7 mouse cellular contexts compared by ENCODE assay signal in the genomic region with DNA sequence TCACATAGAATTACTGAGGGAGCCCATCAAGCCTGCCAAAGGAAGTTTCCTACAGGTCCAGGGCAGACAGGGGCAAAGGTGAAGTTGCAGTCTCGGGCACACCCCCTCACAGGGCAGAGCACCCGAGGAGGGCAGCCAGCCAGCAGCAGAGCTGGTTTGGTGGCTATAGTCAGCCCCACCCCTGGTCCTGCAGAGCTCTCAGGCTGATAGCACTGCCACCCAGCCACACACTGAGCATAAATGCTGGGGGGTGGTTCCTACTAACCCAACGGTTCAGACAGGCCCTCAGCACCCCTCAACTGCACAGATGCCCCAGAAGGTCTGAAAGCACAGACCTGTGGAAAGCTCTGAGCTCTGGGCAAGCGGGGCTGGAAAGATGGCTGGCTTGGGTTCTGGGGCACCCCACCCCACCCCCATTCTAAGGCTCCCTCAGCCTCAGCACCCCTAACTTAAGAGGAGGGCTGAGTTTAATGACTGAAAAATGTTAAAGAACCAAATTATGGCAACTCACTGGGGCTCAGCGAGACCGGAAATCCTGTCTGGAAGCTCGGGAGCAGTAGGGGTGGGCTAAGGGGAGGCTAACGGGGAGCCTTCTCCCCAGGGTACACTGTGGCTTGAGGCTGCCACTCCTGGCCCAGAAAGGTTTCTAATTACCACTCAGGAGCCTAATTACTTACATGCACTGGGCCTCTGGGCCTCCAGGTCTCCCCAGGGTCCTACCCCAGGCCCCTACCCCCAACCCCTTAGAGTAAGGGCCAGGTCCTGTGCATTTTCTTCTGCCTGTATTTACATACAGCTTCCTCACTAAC. TPM values are rescaled to one million over a fixed set of nuclear protein-coding genes. Genes with fewer than 3 reads are reported as not detected.
A peak's percentile ranks its signal among the peaks of the same experiment; 100 is the strongest.
DNase-seq lines count a peak whose midpoint lies in the region; ATAC-seq and TF ChIP-seq lines count a peak whose summit lies in the region.

No protein-coding gene starts in this region.

- H3ac ChIP-seq in myocyte (ENCODE audit: control insufficient read depth, insufficient read length) = no peak overlapping the region

- H3K4me1 ChIP-seq in embryonic facial prominence, embryonic 13.5 days = peaks cover 76% of the 10 kb centered on the region
- peaks cover 71% of the 10 kb centered on the region for H3K4me1 ChIP-seq in hindbrain, embryonic 16.5 days (ENCODE audit: control insufficient read depth, insufficient read depth, low read depth, low read length)
- peaks cover 77% of the 10 kb centered on the region for H3K4me1 ChIP-seq in liver, embryonic 11.5 days (replicated peaks; ENCODE audit: control insufficient read depth, insufficient read depth, low read length)

- H3K4me3 ChIP-seq in embryonic facial prominence, embryonic 13.5 days = peak overlapping the region; percentile 1; the same call in 1 of the 2 replicates
- no peak overlapping the region for H3K4me3 ChIP-seq in hindbrain, embryonic 16.5 days (ENCODE audit: low read length)
- H3K4me3 ChIP-seq in liver, embryonic 11.5 days (ENCODE audit: low read depth, low read length) = peak overlapping the region; percentile 3
- no peak overlapping the region for H3K4me3 ChIP-seq in myocyte

- DNase-seq in adipocyte (ENCODE audit: low spot score) = peak; percentile 55
- no peak for DNase-seq in liver, embryonic 11.5 days (ENCODE audit: low spot score)
- DNase-seq in cerebellum, adult 18-20 months = no peak
- DNase-seq in cerebellum, adult 11 months = no peak

- peak overlapping the region; percentile 60 for H3K9ac ChIP-seq in embryonic facial prominence, embryonic 13.5 days
- H3K9ac ChIP-seq in hindbrain, embryonic 16.5 days (ENCODE audit: low read depth, low read length) = peak overlapping the region; percentile 35; the same call in 1 of the 2 replicates
- H3K9ac ChIP-seq in liver, embryonic 11.5 days (ENCODE audit: low read depth, low read length) = peak overlapping the region; percentile 57

- WGBS in embryonic facial prominence, embryonic 13.5 days = 19% methylated on average over 8 of the region's 8 CpGs
- 43% methylated on average over 8 of the region's 8 CpGs for WGBS in hindbrain, embryonic 16.5 days
- 26% methylated on average over 8 of the region's 8 CpGs for WGBS in liver, embryonic 11.5 days

- H3K9me3 ChIP-seq in embryonic facial prominence, embryonic 13.5 days = no peaks in the 10 kb centered on the region
- H3K9me3 ChIP-seq in hindbrain, embryonic 16.5 days (ENCODE audit: control insufficient read depth, low read length) = no peaks in the 10 kb centered on the region
- no peaks in the 10 kb centered on the region for H3K9me3 ChIP-seq in liver, embryonic 11.5 days (ENCODE audit: control insufficient read depth, low read length)

- H3K4me2 ChIP-seq in embryonic facial prominence, embryonic 13.5 days = peak overlapping the region; percentile 53
- no peak overlapping the region for H3K4me2 ChIP-seq in hindbrain, embryonic 16.5 days (ENCODE audit: low read length)
- peak overlapping the region; percentile 73 for H3K4me2 ChIP-seq in liver, embryonic 11.5 days
- H3K4me2 ChIP-seq in myocyte (ENCODE audit: low read depth) = peak overlapping the region; percentile 91

- peaks cover 95% of the 10 kb centered on the region for H3K79me2 ChIP-seq in myocyte (ENCODE audit: control insufficient read depth, insufficient read depth)

- no peak for ATAC-seq in embryonic facial prominence, embryonic 13.5 days (ENCODE audit: insufficient number of reproducible peaks, insufficient read depth, low FRiP score, low TSS enrichment, low read depth)
- ATAC-seq in hindbrain, embryonic 16.5 days = no peak
- ATAC-seq in liver, embryonic 11.5 days (replicated peaks; ENCODE audit: low FRiP score) = peak; percentile 83

- peaks cover 15% of the 10 kb centered on the region for H3K36me3 ChIP-seq in embryonic facial prominence, embryonic 13.5 days
- H3K36me3 ChIP-seq in hindbrain, embryonic 16.5 days (ENCODE audit: control insufficient read depth, insufficient read depth, low read length) = no peaks in the 10 kb centered on the region
- H3K36me3 ChIP-seq in liver, embryonic 11.5 days (ENCODE audit: control insufficient read depth, insufficient read depth, low read length) = peaks cover 4% of the 10 kb centered on the region; the same call in 1 of the 2 replicates
- H3K36me3 ChIP-seq in myocyte (ENCODE audit: control insufficient read depth, insufficient read depth) = no peaks in the 10 kb centered on the region

- no peak for TF ChIP-seq POLR2A in myocyte (IDR thresholded peaks at IDR 0.05; ENCODE audit: insufficient read length, low read depth)

- no peaks in the 10 kb centered on the region for H3K27me3 ChIP-seq in embryonic facial prominence, embryonic 13.5 days
- H3K27me3 ChIP-seq in hindbrain, embryonic 16.5 days (replicated peaks; ENCODE audit: control insufficient read depth, insufficient read depth, low read length) = no peaks in the 10 kb centered on the region
- H3K27me3 ChIP-seq in liver, embryonic 11.5 days (replicated peaks; ENCODE audit: control insufficient read depth, insufficient read depth, low read length) = no peaks in the 10 kb centered on the region
- H3K27me3 ChIP-seq in myocyte (ENCODE audit: control insufficient read depth, insufficient read depth, insufficient read length) = no peaks in the 10 kb centered on the region

- peak overlapping the region; percentile 89 for H3K27ac ChIP-seq in embryonic facial prominence, embryonic 13.5 days
- H3K27ac ChIP-seq in hindbrain, embryonic 16.5 days (ENCODE audit: low read depth, low read length) = 0 out of 2 replicates have a peak overlapping the region, but pooled peaks have one; percentile 14
- peak overlapping the region; percentile 87 for H3K27ac ChIP-seq in liver, embryonic 11.5 days (ENCODE audit: low read depth, low read length)

TF ChIP-seq in myocyte, 11 proteins besides CTCF, POLR2A, EP300 and RAD21:
- no peak for TF ChIP-seq POLR2AphosphoS2 (IDR thresholded peaks at IDR 0.05; ENCODE audit: insufficient read length, low read depth)
- no peak for TF ChIP-seq MYOG (IDR thresholded peaks at IDR 0.05; ENCODE audit: control insufficient read depth in 1 of 3, insufficient read depth in 1 of 3, insufficient read length in 2 of 3, low read depth in 2 of 3)
- TF ChIP-seq MYOD1 (IDR thresholded peaks at IDR 0.05; ENCODE audit: control insufficient read depth in 1 of 3, insufficient read length in 2 of 3, low read depth in 2 of 3) = no peak
- TF ChIP-seq SRF (IDR thresholded peaks at IDR 0.05; ENCODE audit: control insufficient read depth, insufficient read length, low read depth) = no peak
- no peak for TF ChIP-seq TCF3 (IDR thresholded peaks at IDR 0.05; ENCODE audit: insufficient read length, low read depth)
- no peak for TF ChIP-seq REST (IDR thresholded peaks at IDR 0.05; ENCODE audit: insufficient read depth, insufficient read length)
- TF ChIP-seq E2F4 (IDR thresholded peaks at IDR 0.05; ENCODE audit: insufficient read depth) = no peak
- no peak for TF ChIP-seq CEBPB (IDR thresholded peaks at IDR 0.05; ENCODE audit: insufficient read depth, poor library complexity, severe bottlenecking)
- TF ChIP-seq USF1 (IDR thresholded peaks at IDR 0.05; ENCODE audit: low read depth) = no peak
- no peak for TF ChIP-seq MAX (IDR thresholded peaks at IDR 0.05; ENCODE audit: low read depth)
- no peak for TF ChIP-seq TCF12 (IDR thresholded peaks at IDR 0.05; ENCODE audit: insufficient read depth, poor library complexity, severe bottlenecking)

RNA-seq across cellular contexts. Expression of gene Csk, which starts 14.6 kb away (rescaled TPM):
- polyA plus RNA-seq in embryonic facial prominence, embryonic 13.5 days (2015; fragmentation: Nextera tagmentation; extraction: Ambion mirVana) = 32.4 and 38.0 TPM in 2 replicates
- polyA plus RNA-seq in hindbrain, embryonic 16.5 days (2015; fragmentation: Nextera tagmentation; extraction: Ambion mirVana) = 49.0 and 58.4 TPM in 2 replicates
- 45.2 and 47.7 TPM in 2 replicates for polyA plus RNA-seq in liver, embryonic 11.5 days (2014; fragmentation: Nextera tagmentation; extraction: Ambion mirVana)
- 76.7 TPM for polyA plus RNA-seq in myocyte (2012; fragmentation: generic; extraction: Trizol)

RNA-seq across cellular contexts. Expression of gene Lman1l, which starts 18.3 kb away (rescaled TPM):
- polyA plus RNA-seq in embryonic facial prominence, embryonic 13.5 days (2015; fragmentation: Nextera tagmentation; extraction: Ambion mirVana) = not detected in 2 replicates
- polyA plus RNA-seq in hindbrain, embryonic 16.5 days (2015; fragmentation: Nextera tagmentation; extraction: Ambion mirVana) = not detected in 2 replicates
- polyA plus RNA-seq in liver, embryonic 11.5 days (2014; fragmentation: Nextera tagmentation; extraction: Ambion mirVana) = not detected in 2 replicates
- polyA plus RNA-seq in myocyte (2012; fragmentation: generic; extraction: Trizol) = 1.00 TPM

RNA-seq across cellular contexts. Expression of gene Cplx3, which starts 32.8 kb away (rescaled TPM):
- not detected in 2 replicates for polyA plus RNA-seq in embryonic facial prominence, embryonic 13.5 days (2015; fragmentation: Nextera tagmentation; extraction: Ambion mirVana)
- polyA plus RNA-seq in hindbrain, embryonic 16.5 days (2015; fragmentation: Nextera tagmentation; extraction: Ambion mirVana) = 0.18 and 0.49 TPM in 2 replicates
- not detected in 2 replicates for polyA plus RNA-seq in liver, embryonic 11.5 days (2014; fragmentation: Nextera tagmentation; extraction: Ambion mirVana)
- polyA plus RNA-seq in myocyte (2012; fragmentation: generic; extraction: Trizol) = 0.23 TPM

RNA-seq across cellular contexts. Expression of gene Cyp1a2, which starts 44.6 kb away (rescaled TPM):
- not detected in 2 replicates for polyA plus RNA-seq in embryonic facial prominence, embryonic 13.5 days (2015; fragmentation: Nextera tagmentation; extraction: Ambion mirVana)
- polyA plus RNA-seq in hindbrain, embryonic 16.5 days (2015; fragmentation: Nextera tagmentation; extraction: Ambion mirVana) = not detected in 2 replicates
- not detected in 2 replicates for polyA plus RNA-seq in liver, embryonic 11.5 days (2014; fragmentation: Nextera tagmentation; extraction: Ambion mirVana)
- not detected for polyA plus RNA-seq in myocyte (2012; fragmentation: generic; extraction: Trizol)

RNA-seq across cellular contexts. Expression of gene Cyp1a1, which starts 48.9 kb away (rescaled TPM):
- polyA plus RNA-seq in embryonic facial prominence, embryonic 13.5 days (2015; fragmentation: Nextera tagmentation; extraction: Ambion mirVana) = not detected in 2 replicates
- polyA plus RNA-seq in hindbrain, embryonic 16.5 days (2015; fragmentation: Nextera tagmentation; extraction: Ambion mirVana) = 0.13 and 0.26 TPM in 2 replicates
- polyA plus RNA-seq in liver, embryonic 11.5 days (2014; fragmentation: Nextera tagmentation; extraction: Ambion mirVana) = 0.66 and 0.92 TPM in 2 replicates
- not detected for polyA plus RNA-seq in myocyte (2012; fragmentation: generic; extraction: Trizol)

Comparison
In these comparisons a context has a peak if more than half of its experiments do, and no peak if none do; other contexts are left out.
1. H3K27ac ChIP-seq: peak in every context shown above with its lines; median percentile 89 in embryonic facial prominence, embryonic 13.5 days; 87 in liver, embryonic 11.5 days; 14 in hindbrain, embryonic 16.5 days.
2. H3K4me3 ChIP-seq: peak in embryonic facial prominence, embryonic 13.5 days (single experiment) and liver, embryonic 11.5 days (single experiment); none in hindbrain, embryonic 16.5 days (single experiment) and myocyte (single experiment).
3. Peak in every context shown above with its lines, with median percentiles within 50 percentile points of each other: H3K9ac ChIP-seq.